Mouse (Mus musculus): ENCODE measurements at regions not wholly inside any gene's neighbourhood (a gene's known extent, or its start where the extent isn't known, plus 50 kb on each side); places are given as distances from the start of the nearest gene placed in this dataset.

GRCm38 (mm10) chr15:102776218-102776850 is 54.4 kb upstream of the Calcoco1 start:
- no peak for DNase-seq (ENCODE audit: low spot score in 2 of 2)

- no peak for DNase-seq (ENCODE audit: low spot score in 2 of 2)
Measured at GRCm38 (mm10) chr15:102780626-102781025, 58.6 kb upstream of the Calcoco1 start.

DNA sequence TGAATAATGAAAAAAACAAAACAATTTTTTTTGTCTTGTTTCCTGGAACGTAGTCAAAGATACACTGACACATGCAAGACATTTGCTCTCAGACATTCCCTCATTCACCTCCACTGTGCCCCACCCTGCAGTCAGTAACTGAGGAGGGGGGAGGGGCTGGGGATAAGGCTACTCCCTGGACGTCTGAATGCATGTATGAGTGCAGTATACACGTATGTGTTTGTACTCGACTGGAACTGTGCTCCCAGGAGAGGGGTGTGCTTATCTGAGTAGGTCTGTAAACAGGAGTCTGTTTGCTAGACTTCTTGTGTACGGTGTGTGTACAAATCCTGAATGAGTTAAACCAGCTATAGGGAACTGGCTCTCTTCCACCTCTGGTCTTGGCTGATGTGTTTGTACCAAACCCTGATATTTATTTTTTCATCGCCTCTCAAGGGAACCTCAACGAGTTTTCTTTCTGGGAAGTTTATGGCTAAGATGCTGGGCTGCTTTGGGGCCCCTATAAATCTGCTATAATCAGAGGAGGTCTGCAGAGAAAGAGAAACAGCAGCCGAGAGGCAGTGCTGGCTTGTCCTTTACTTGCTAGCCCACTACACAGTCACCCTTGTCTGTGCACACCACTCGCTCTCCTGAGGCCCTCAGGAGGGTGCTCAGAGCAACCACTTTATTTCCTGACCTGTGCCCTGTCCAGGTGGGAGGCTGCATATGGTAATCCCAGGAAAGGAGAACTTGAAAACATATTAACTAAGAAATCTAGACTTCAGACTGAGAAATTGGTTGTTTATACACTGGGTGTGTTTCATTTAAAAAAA is 61.2 kb upstream of the Calcoco1 start:
- DNase-seq (ENCODE audit: low spot score in 2 of 2): no peak

DNA sequence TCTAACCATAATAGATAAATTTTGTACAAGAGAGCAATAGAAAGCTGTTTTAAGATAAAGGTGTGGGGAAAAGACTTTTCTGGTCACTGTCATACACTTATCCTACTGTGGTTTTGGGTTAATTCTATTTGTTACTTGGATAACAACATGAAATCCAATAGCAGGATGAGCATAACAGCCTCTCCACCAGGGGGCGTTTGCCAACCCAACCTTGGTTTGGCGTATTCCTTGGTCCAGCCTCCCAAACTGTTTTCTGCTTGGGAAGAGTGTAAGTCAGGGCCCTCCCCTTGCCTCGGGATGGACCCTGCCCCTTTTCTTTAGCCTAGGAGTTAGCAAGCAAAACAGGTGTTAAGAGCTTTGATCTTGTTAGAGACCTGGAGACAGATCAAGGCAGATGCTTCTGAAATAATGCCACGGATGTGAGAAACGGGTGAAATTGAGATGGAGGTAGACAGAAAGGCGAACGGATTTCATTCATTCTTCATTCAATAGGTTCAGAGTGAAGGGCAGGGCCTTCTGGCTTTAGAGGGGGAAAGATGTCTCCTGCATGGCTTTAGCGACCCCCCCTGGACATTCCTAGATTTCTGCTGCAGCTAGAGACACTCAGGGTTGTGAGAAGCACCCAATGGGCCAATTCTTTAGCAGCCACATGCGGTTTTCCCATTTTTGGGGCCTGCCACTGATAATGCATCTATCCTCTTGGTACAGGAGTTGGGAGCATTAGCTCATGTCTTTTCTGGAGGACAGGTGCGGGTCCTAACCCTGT is 63.3 kb upstream of the Calcoco1 start:
- DNase-seq (ENCODE audit: low spot score in 2 of 2): no peak

GRCm38 (mm10) chr15:102788846-102789518 is 67.0 kb upstream of the Calcoco1 start:
- peak in 1 of 2 experiments; percentile 43 for DNase-seq (ENCODE audit: low spot score in 2 of 2)

DNA sequence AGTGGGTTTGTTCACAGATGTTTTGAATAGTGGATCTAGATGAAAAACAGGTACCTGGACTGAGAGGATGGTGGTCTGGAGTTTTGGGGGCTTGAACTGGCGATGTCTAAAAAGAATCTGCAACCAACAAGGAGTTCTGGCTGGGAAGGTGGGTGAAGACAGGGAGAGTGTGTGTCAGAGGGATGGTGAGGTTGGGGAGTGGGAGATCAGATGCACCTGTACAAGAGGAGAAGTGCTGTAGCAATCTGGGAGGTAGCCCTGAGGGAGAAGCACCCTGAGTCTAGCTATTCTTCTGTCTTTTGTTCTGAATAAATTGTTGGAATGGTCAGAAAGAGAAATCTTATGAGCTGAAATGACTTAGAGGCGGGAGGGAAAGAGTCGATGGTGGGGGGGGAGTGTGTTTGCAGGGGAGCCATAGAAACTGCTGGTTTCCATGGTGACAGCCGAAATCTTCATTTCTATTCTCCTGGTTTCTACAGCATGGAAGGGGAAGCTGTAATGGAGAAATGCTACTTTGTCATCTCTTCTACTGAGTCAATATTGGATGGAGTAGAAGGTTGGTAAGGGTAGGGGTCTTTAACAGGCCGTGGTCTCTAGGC is 75.1 kb upstream of the Calcoco1 start:
- no peak for DNase-seq (ENCODE audit: low spot score in 2 of 2)

GRCm38 (mm10) chr15:102800049-102800448 is 78.1 kb upstream of the Calcoco1 start:
- no peak for DNase-seq (ENCODE audit: low spot score in 2 of 2)

GRCm38 (mm10) chr15:102802265-102802813 is 80.4 kb upstream of the Calcoco1 start:
- DNase-seq (ENCODE audit: low spot score in 2 of 2): peak in 1 of 2 experiments; percentile 44

DNA sequence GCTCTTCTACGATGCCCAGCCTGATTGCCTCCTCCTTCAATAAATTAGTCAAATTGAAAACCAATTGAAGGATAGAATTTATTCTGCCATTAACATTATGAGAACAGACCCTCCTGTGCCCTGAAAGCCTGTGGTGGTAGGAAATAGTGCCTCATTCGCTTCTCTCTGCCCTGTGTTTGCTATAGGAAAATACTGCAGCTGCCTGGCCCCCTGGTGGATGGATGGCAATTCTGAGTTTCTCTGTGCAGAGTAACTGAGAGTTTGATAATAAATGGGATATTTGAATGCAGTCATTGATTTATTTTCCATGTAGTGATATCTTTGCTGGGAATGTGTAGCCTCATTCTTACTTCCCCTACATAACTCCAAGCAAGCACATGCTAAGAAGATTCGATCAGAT is 85.4 kb upstream of the Calcoco1 start:
- no peak for DNase-seq (ENCODE audit: low spot score in 2 of 2)

DNA sequence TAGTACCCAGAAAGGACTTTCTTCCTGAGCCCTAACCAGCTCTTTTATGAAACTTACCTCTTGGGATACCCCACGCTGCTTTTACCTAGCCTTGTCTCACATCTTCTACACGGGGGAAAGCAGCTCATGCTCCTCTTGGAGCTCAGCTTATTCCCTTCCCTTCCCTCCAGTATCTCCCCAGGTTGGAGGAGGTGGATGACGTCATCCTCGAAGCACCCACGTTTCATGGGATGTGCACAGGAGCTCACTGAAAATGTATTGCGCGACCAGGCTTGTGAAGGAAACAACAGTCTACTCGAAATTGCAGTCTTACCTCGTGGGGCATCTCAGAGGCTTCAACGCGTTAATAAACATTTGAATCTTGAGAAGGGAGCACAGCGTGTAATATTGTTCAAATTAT is 97.2 kb upstream of the Calcoco1 start:
- no peak for DNase-seq (ENCODE audit: low spot score in 2 of 2)

GRCm38 (mm10) chr15:102839688-102840087 is 81.2 kb upstream of the Hoxc13 start:
- no peak for DNase-seq (ENCODE audit: low spot score in 2 of 2)

GRCm38 (mm10) chr15:102862374-102862773 is 58.5 kb upstream of the Hoxc13 start:
- DNase-seq (ENCODE audit: low spot score in 2 of 2): no peak

DNA sequence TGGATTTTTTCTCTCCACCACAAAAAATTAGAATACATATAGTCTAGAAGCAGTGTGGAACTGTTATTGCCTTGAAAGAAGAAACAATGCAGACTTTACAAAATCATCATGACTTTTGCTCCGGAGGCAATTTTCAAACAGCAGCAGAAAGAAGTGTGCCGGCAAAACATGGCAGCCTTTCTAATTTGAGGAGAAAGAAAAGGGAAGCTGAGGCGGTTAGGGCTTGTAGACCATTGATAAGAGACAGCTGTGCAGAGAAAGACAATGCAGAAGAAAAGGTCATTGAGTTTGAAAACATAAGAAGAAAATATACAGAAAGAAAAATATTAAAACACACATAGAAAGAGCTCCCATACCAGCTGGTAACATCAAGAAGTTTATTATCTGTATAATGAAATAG is 54.1 kb upstream of the Hoxc13 start:
- DNase-seq (ENCODE audit: low spot score in 2 of 2): no peak

Measured in frontal cortex, postnatal 25 days (tissue).